Mouse (Mus musculus) bone marrow, adult 2 months (tissue): ENCODE measurements around the gene Mpg. TPM values are rescaled to one million over a fixed set of nuclear protein-coding genes. Genes with fewer than 3 reads are reported as not detected.

ENCODE experiments used
- H3K27ac ChIP-seq: fragments of 200-500 bp; 2 replicates; pipeline ENCODE4 v1.5.1; 2012; ENCODE audit warnings: low read depth, mild to moderate bottlenecking, control low read depth, inconsistent platforms, low read length; ENCODE audit not compliant: control insufficient read depth, poor library complexity, insufficient read depth
- H3K4me1 ChIP-seq: fragments of 200-500 bp; 2 replicates; pipeline ENCODE4 v1.6.1; 2011; ENCODE audit warnings: low read length; ENCODE audit not compliant: control insufficient read depth, insufficient read depth
- H3K4me3 ChIP-seq: fragments of 200-500 bp; replicated peaks from 2 replicates; pipeline ENCODE3; 2011; ENCODE audit warnings: mild to moderate bottlenecking, low read depth, low read length, control low read depth; ENCODE audit not compliant: control insufficient read depth
- CTCF ChIP-seq: fragments of 200-500 bp; IDR thresholded peaks from 2 replicates; pipeline ENCODE4 v1.5.1; 2011; ENCODE audit warnings: low read length, control low read depth; ENCODE audit not compliant: control insufficient read depth, insufficient read depth
- POLR2A ChIP-seq: fragments of 200-500 bp; IDR thresholded peaks from 2 replicates; pipeline ENCODE4 v1.6.1; 2011; ENCODE audit warnings: low read depth, mild to moderate bottlenecking, control low read depth, low read length, borderline replicate concordance; ENCODE audit not compliant: control insufficient read depth
- WGBS: fragments of 180-500 bp; shearing (Covaris S2); methylation state at CpG from one replicate; pipeline ENCODE4 v1.1.7; 2018; 5-methylcytosine and 5-hydroxymethylcytosine counted together
- polyA plus RNA-seq: library from polyadenylated mRNA; stranded (reverse); fragments of >200 nt; gene quantifications from 2 replicates; pipeline ENCODE4 v1.2.4, GENCODE M21; 2011; ENCODE audit warnings: low replicate concordance; ENCODE audit not compliant: missing spikeins, insufficient read depth, insufficient read length

Mpg gene
- polyA plus RNA-seq, 1 experiment: 20.1 TPM

GRCm38 (mm10) chr11:32267188-32267884, 41.0 kb downstream of the Mpg start, which contains the start of gene Nprl3:
Gene Nprl3, minus strand, starts transcription at chr11:32267707.
- TF ChIP-seq POLR2A (peak; percentile 93; the same call in 1 of the 2 replicates), CTCF (no peak)
- H3K4me1 ChIP-seq: peaks cover 3% of the 10 kb centered on the region
- peak within 1 kb of the TSS; percentile 94 for H3K4me3 ChIP-seq
- WGBS: under 1% methylated on average over 54 of the region's 54 CpGs
- H3K27ac ChIP-seq: peak within 1 kb of the TSS; percentile 96

- H3K27ac ChIP-seq: peak overlapping the region; percentile 96
- TF ChIP-seq POLR2A (no peak), CTCF (no peak)
- peak overlapping the region; percentile 4 for H3K4me3 ChIP-seq
- 25% methylated on average over 5 of the region's 5 CpGs for WGBS
- peaks cover 3% of the 10 kb centered on the region for H3K4me1 ChIP-seq
Observed at GRCm38 (mm10) chr11:32267964-32268363, 41.7 kb downstream of the Mpg start.

GRCm38 (mm10) chr11:32268952-32269351, 42.6 kb downstream of the Mpg start:
- no peak for TF ChIP-seq CTCF
- Histone ChIP-seq H3K4me3 (peak overlapping the region; percentile 6), H3K27ac (peak overlapping the region; percentile 96), H3K4me1 (peaks cover 3% of the 10 kb centered on the region)
- 60% methylated on average over 5 of the region's 5 CpGs for WGBS

- Histone ChIP-seq H3K4me1 (peaks cover 3% of the 10 kb centered on the region), H3K4me3 (no peak overlapping the region), H3K27ac (no peak overlapping the region)
- WGBS: 26% methylated on average over 4 of the region's 4 CpGs
- TF ChIP-seq POLR2A: no peak
- TF ChIP-seq CTCF: no peak; the same call in 1 of the 2 replicates
Observed at GRCm38 (mm10) chr11:32271178-32271577, 44.9 kb downstream of the Mpg start.

GRCm38 (mm10) chr11:32276347-32276746, 50.0 kb downstream of the Mpg start, which contains the start of gene Hba-x:
Gene Hba-x, plus strand, starts transcription at chr11:32276400.
- H3K4me1 ChIP-seq: peaks cover 3% of the 10 kb centered on the region
- TF ChIP-seq CTCF (no peak), POLR2A (no peak)
- no peak within 1 kb of the TSS for H3K4me3 ChIP-seq
- no peak within 1 kb of the TSS for H3K27ac ChIP-seq
- WGBS: 83% methylated on average over 3 of the region's 3 CpGs

GRCm38 (mm10) chr11:32277736-32278457, 51.6 kb downstream of the Mpg start:
- no peak overlapping the region for H3K4me3 ChIP-seq
- H3K27ac ChIP-seq: no peak overlapping the region
- H3K4me1 ChIP-seq: peaks cover 2% of the 10 kb centered on the region; the same call in 1 of the 2 replicates
- TF ChIP-seq POLR2A (no peak), CTCF (no peak)
- 78% methylated on average over 21 of the region's 21 CpGs for WGBS

- WGBS: 86% methylated on average over 12 of the region's 12 CpGs
- Histone ChIP-seq H3K27ac (no peak overlapping the region), H3K4me3 (no peak overlapping the region), H3K4me1 (peaks cover 2% of the 10 kb centered on the region; the same call in 1 of the 2 replicates)
- TF ChIP-seq POLR2A: no peak
- no peak for TF ChIP-seq CTCF
Observed at GRCm38 (mm10) chr11:32278458-32278957, 52.2 kb downstream of the Mpg start.

- no peak overlapping the region for H3K4me3 ChIP-seq
- peaks cover 2% of the 10 kb centered on the region; the same call in 1 of the 2 replicates for H3K4me1 ChIP-seq
- WGBS: 76% methylated on average over 2 of the region's 2 CpGs
- H3K27ac ChIP-seq: no peak overlapping the region
- TF ChIP-seq CTCF (no peak), POLR2A (no peak)
Observed at GRCm38 (mm10) chr11:32280646-32281045, 54.3 kb downstream of the Mpg start.
